Mouse (Mus musculus) hindbrain, postnatal 0 days (tissue): Measurements from ENCODE around the gene Sec14l1. TPM values are rescaled to one million over a fixed set of nuclear protein-coding genes. Genes with fewer than 3 reads are reported as not detected.

Experiments used
- ATAC-seq: fragments of 200-750 bp; cut with Nextera tagmentation; 2 replicates; pipeline ENCODE4 v1.8.0; 2017; ENCODE audit warnings: mild to moderate bottlenecking, moderate TSS enrichment, moderate library complexity
- DNase-seq: peaks from one replicate; pipeline ENCODE4 v3.0.0-alpha.2; 2015; ENCODE audit warnings: low spot score
- H3K27ac ChIP-seq: fragments of 300-500 bp; sonication (generic); 2 replicates; pipeline ENCODE4 v1.5.1; 2014; ENCODE audit warnings: mild to moderate bottlenecking
- H3K27me3 ChIP-seq: fragments of 300-500 bp; sonication (generic); 2 replicates; pipeline ENCODE4 v1.6.1; 2014; ENCODE audit warnings: low read length, mixed read lengths; ENCODE audit not compliant: insufficient read depth
- H3K36me3 ChIP-seq: fragments of 300-500 bp; sonication (generic); 2 replicates; pipeline ENCODE4 v1.6.1; 2014; ENCODE audit warnings: low read length, mixed read lengths; ENCODE audit not compliant: insufficient read depth
- H3K4me1 ChIP-seq: fragments of 300-500 bp; sonication (generic); 2 replicates; pipeline ENCODE4 v1.6.1; 2014; ENCODE audit warnings: antibody characterized with exemption, low read length, mixed read lengths; ENCODE audit not compliant: insufficient read depth
- H3K4me2 ChIP-seq: fragments of 300-500 bp; sonication (generic); 2 replicates; pipeline ENCODE4 v1.6.1; 2014; ENCODE audit warnings: low read depth, mild to moderate bottlenecking, low read length, moderate library complexity, mixed read lengths
- H3K4me3 ChIP-seq: fragments of 300-500 bp; sonication (generic); 2 replicates; pipeline ENCODE4 v1.5.1; 2014; ENCODE audit warnings: low read length
- H3K9ac ChIP-seq: fragments of 300-500 bp; sonication (generic); replicated peaks from 2 replicates; pipeline ENCODE4 v1.6.1; 2014; ENCODE audit warnings: mild to moderate bottlenecking, low read length, moderate library complexity, mixed read lengths
- H3K9me3 ChIP-seq: fragments of 300-500 bp; sonication (generic); 2 replicates; pipeline ENCODE4 v1.6.1; 2016; ENCODE audit warnings: low read length, mixed read lengths
- CTCF ChIP-seq: IDR thresholded peaks from 2 replicates; pipeline ENCODE4 v1.5.1; 2016; ENCODE audit warnings: antibody characterized with exemption, control low read depth, low read depth
- WGBS: fragments of 180-500 bp; shearing (Covaris S2); extraction: QIAGEN DNeasy Blood & Tissue Kit; methylation state at CpG from one replicate; pipeline ENCODE4 v1.1.7; 2014; 5-methylcytosine and 5-hydroxymethylcytosine counted together
- polyA plus RNA-seq: library from polyadenylated mRNA; unstranded; fragments of >200 nt; fragmentation: Nextera tagmentation; extraction: Ambion mirVana; gene quantifications from 2 replicates; pipeline ENCODE4 v1.2.1, GENCODE M21; 2015
- total RNA-seq: library from RNA; depleted of rRNA; stranded (reverse); fragments of >200 nt; gene quantifications from 2 replicates; pipeline ENCODE4 v1.2.3, GENCODE M21; 2014

Sec14l1 gene
- total and polyA plus RNA-seq, 2 experiments from 2014 or later = 47.0 to 74.1 TPM

GRCm38 (mm10) chr11:117088271-117088991, 26.5 kb upstream of the Sec14l1 start:
- Histone ChIP-seq H3K27ac (no peak overlapping the region), H3K4me1 (peaks cover 4% of the 10 kb centered on the region; the same call in 1 of the 2 replicates), H3K27me3 (no peaks in the 10 kb centered on the region), H3K9me3 (no peaks in the 10 kb centered on the region), H3K4me3 (no peak overlapping the region), H3K4me2 (no peak overlapping the region), H3K9ac (no peak overlapping the region), H3K36me3 (no peaks in the 10 kb centered on the region)
- TF ChIP-seq CTCF = no peak
- ATAC-seq (no peak), DNase-seq (no peak)
- WGBS = 74% methylated on average over 13 of the region's 13 CpGs

DNA sequence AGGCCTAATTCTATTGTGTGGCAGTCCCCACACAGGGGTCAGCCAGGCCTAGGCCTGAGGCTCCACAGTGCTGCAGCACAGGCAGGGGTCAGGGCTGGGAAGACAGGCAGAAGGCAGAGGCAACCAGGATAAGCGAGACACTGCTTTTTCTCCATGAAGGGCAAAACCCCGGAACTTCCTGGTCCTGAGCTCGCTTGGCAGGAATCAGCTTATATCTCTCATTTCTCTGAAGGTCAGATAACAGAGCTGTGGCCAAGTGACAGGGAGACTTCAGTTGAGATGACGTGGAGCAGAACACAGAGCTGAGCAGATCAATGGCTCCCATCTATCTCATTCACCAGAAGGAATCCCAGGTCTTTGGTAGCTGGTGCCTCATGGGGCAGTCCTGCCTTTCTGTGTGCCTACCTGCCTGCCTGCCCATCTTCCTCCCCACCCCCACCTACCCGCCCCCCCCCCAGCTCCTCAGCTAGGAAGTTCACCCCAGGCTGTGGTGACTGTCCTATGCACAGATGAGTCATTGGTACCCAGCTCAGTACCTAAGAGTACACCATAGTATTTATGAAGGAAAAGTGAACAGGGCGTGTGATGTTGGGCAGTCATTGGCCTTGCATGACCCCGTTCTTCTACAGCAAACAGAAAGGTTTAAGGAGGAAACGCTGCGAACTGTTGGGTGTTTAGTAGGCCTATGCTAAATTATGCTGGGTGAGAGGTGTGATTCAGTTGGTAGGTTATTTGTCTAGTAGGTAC, 25.1 kb upstream of the Sec14l1 start:
- no peak for TF ChIP-seq CTCF
- ATAC-seq (no peak), DNase-seq (no peak)
- Histone ChIP-seq H3K27ac (no peak overlapping the region), H3K9me3 (no peaks in the 10 kb centered on the region), H3K27me3 (no peaks in the 10 kb centered on the region), H3K9ac (no peak overlapping the region), H3K4me1 (peaks cover 4% of the 10 kb centered on the region; the same call in 1 of the 2 replicates), H3K4me2 (no peak overlapping the region), H3K4me3 (no peak overlapping the region), H3K36me3 (no peaks in the 10 kb centered on the region)
- WGBS = 85% methylated on average over 9 of the region's 9 CpGs

- peaks cover 4% of the 10 kb centered on the region; the same call in 1 of the 2 replicates for H3K4me1 ChIP-seq
- H3K27ac ChIP-seq = no peak overlapping the region
- no peaks in the 10 kb centered on the region for H3K27me3 ChIP-seq
- no peak for TF ChIP-seq CTCF
- H3K9ac ChIP-seq = no peak overlapping the region
- H3K4me2 ChIP-seq = peak overlapping the region; percentile 43
- ATAC-seq (no peak), DNase-seq (no peak)
- no peaks in the 10 kb centered on the region for H3K36me3 ChIP-seq
- no peaks in the 10 kb centered on the region for H3K9me3 ChIP-seq
- WGBS = 69% methylated on average over 4 of the region's 4 CpGs
- no peak overlapping the region for H3K4me3 ChIP-seq
These were observed 23.6 kb upstream of the Sec14l1 start for GRCm38 (mm10) chr11:117091406-117091805.

GRCm38 (mm10) chr11:117091845-117092244, 23.1 kb upstream of the Sec14l1 start:
- no peak for TF ChIP-seq CTCF

GRCm38 (mm10) chr11:117092711-117093110, 22.3 kb upstream of the Sec14l1 start:
- Histone ChIP-seq H3K9me3 (no peaks in the 10 kb centered on the region), H3K4me1 (peaks cover 4% of the 10 kb centered on the region; the same call in 1 of the 2 replicates), H3K4me2 (no peak overlapping the region), H3K4me3 (no peak overlapping the region), H3K36me3 (no peaks in the 10 kb centered on the region), H3K27ac (no peak overlapping the region), H3K27me3 (no peaks in the 10 kb centered on the region), H3K9ac (no peak overlapping the region)
- TF ChIP-seq CTCF = no peak
- 32% methylated on average over 8 of the region's 8 CpGs for WGBS
- DNase-seq (no peak), ATAC-seq (no peak)

More at GRCm38 (mm10) chr11:117091845-117092244, 23.1 kb upstream of the Sec14l1 start:
- WGBS = 7% methylated on average over 22 of the region's 22 CpGs
- Histone ChIP-seq H3K4me3 (no peak overlapping the region), H3K27me3 (no peaks in the 10 kb centered on the region), H3K9me3 (no peaks in the 10 kb centered on the region), H3K4me1 (peaks cover 4% of the 10 kb centered on the region; the same call in 1 of the 2 replicates), H3K4me2 (peak overlapping the region; percentile 43), H3K36me3 (no peaks in the 10 kb centered on the region), H3K27ac (peak overlapping the region; percentile 45; the same call in 1 of the 2 replicates), H3K9ac (0 out of 2 replicates have a peak overlapping the region, but pooled peaks have one; percentile 13)
- ATAC-seq (0 out of 2 replicates have a peak, but pooled peaks have one; percentile 47), DNase-seq (no peak)

- H3K4me1 ChIP-seq = peaks cover 4% of the 10 kb centered on the region; the same call in 1 of the 2 replicates
- 81% methylated on average over 5 of the region's 5 CpGs for WGBS
These were observed 20.9 kb upstream of the Sec14l1 start for GRCm38 (mm10) chr11:117093900-117094552.

More at GRCm38 (mm10) chr11:117093900-117094552, 20.9 kb upstream of the Sec14l1 start:
- Histone ChIP-seq H3K9me3 (no peaks in the 10 kb centered on the region), H3K27ac (no peak overlapping the region), H3K9ac (no peak overlapping the region), H3K27me3 (no peaks in the 10 kb centered on the region), H3K36me3 (no peaks in the 10 kb centered on the region), H3K4me3 (no peak overlapping the region), H3K4me2 (no peak overlapping the region)
- DNase-seq (no peak), ATAC-seq (no peak)
- TF ChIP-seq CTCF = no peak
